Mouse (Mus musculus) kidney, postnatal 10 days (tissue): ENCODE data around the gene Zcchc3.

Source experiments
- DNase-seq: peaks from one replicate; pipeline ENCODE4 v3.0.0; 2021; ENCODE audit warnings: mixed read lengths

The Zcchc3 gene

DNA sequence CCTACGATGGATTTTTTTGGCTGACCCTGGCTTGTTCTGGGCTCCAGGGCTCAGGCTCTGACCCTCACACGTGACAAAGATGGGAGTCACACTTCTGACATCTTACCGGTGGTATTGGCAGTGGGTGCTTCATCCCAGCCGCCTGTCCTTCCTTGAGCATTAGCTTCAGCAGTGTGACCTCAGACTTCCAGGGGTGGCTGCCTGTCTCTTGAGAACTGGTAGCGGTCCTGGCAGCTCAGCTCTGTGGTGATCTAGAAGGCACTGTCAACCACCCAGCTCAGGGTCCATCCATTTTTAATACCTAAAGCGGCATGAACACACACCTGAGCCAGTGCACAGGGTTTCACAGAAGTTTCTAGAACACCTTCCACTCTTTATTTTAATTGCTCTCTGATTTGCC is 5.0 kb downstream of the Zcchc3 start:
- DNase-seq: peak; percentile 22

DNA sequence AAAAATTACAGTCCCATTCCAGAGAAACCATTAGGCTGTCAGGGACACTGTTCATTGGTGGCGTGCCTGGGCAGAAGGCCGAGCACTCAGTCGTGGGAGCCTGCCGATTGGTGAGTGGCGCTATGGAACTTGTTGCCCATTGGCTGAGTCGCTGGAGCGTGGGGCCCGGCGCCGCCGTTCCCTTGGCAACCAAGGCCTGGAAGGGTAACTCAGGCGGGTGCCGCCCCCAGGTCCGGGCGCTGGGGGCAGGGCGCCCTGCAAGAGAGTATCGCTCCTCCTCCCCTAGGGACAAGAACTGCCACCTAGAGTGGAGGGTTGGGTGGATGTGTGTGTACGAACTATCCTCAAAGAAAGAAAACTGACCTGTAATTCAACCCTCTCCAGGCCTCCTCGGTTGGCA is 8.7 kb downstream of the Zcchc3 start:
- peak; percentile 98 for DNase-seq

DNA sequence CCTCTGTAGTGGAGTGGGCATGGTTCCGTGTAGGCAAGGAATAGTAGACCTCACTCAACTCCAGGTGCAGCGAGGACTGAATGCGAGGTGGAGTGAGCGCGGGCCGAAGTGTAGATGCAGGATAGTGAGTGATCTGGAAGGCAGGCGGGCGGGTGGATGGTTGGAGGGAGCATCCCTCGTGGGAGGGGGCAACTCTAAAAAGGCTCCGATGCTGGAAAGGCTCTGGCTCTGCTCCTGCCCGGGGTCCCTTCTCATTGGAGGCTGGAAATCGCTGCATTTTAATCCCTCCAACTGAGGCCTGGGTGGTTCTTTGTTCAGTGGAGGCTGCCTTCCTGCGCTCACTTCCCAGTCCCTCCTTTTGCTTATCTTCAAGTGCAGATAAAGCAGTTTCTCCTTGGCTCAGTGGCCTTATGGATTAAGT is 15.7 kb downstream of the Zcchc3 start:
- DNase-seq: no peak

DNA sequence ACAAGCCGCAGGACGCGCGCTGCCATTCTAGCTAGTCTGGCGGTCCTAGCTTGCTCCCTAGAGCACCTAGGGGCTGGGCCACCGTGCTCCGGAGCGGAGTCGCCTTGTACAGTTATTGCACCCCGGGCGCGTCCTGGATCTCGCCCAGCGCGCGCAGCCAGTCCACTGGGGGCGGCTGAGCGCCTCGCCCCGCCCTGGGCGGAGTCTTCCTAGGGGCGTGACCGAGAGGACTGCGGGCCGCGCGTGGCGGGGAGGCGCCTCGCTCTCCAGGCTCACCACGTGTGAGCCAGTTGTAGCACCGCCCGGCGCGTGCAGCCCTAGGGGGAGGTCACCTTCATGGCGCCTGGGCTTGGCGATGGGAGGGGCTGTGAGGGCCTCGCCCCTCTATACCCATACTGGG is 16.1 kb downstream of the Zcchc3 start:
- DNase-seq: peak; percentile 97

DNA sequence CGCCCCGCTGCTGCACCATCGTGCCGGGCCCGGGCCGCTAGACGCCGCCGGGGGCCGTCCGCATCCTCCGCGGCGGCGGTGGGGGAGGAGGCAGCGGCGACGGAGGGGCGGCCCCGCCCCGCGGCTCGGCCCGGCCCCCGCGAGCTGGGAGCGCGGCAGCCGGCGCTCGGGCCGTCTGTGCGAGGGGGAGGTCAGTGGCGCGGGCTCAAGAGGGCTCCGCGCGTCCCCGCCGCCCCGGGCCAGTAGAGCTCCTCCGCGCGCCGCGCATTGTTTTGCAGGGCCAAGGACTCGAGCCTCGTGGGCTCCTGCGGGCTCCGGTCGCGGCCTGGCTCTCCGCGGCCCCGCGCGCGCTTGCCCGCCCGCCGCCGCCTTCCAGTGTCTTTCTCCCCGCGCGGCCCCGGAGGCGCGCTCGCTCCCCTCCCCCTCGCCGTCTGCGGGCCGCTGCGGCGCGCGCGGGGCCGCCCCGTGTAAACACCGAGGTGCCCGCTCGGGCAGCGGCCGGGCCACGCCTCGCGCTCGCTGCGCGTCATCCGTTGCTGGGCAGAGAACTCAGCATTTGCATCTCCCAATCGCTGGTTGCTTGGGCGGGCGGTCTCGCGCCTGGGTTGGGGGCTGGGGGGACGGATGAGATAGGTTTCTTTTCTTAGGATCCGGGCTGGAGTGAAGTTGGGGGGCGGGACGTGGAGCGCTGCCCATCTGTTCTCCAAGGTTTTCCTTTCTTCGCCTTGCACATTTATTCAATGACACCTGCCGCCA is 17.0 kb downstream of the Zcchc3 start, which contains the start of gene Sox12:
Gene Sox12, minus strand, starts transcription at position 384 of the 756 bp plus-strand sequence.
- DNase-seq: peak; percentile 100

DNA sequence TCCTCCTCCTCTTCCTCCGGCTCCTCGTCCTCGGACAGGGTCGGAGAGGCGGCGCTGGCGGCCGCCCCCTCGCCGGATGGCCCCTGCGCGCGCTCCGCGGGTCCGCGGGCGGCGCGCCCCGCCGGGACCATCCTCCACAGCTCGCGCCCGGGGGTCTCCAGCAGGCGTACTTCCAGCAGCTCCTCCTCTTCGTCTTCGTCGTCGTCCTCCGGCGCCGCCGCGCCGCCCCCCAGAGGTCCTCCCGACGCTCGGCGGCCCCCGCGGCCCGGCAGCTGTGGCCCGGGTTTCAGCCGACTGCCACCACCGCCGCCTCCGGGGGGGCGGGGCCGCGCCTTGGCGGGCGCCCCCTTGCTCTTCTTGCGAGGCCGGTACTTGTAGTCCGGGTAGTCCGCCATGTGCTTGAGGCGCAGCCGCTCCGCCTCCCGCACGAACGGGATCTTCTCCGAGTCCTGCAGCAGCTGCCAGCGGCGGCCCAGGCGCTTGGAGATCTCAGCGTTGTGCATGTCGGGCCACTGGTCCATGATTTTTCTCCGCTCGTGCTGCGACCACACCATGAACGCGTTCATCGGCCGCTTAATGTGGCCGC is 17.7 kb downstream of the Zcchc3 start:
- peak; percentile 92 for DNase-seq

DNA sequence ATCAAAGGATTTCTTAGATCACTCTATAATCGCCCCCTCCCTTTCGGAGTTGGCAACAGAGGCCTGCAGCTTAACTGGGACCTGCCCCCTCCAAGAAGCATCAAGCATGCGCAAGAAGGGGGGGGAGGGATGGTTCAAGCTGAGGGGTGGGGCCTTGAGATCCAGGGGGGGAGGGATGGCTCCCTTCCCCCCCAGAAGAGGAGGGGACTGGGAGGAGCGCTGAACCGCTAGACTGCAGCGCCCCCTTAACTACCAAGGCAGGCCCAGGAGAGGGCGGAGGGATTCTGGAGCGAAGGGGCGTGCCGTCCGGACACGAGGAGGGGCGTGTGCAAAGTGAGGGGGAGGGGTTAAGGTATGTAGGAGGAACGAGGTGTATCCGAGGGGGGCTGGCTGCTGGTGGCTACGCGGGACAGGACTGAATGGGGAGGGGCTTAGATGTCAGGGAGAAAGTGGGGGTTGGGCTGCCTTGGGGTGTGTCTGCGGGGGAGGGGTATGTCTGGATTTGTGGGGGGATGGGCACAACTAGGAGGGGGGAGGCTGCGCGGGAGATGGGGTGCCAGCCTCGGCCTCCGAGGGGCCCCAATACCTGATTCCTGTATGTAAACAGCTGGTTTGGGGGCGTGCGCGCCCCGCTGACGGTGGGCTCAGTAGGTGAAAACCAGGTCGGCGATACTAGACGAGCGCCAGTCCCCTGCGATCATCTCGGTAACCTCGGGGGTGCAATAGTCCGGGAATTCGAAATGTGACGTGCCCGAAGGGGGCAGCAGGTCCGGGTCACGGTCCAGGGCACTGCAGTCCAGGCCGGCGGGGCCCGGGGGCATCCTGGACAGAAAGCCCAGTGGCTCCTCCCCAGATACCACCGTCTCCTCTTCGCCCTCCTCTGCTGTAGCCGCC is 18.5 kb downstream of the Zcchc3 start:
- peak; percentile 95 for DNase-seq

DNA sequence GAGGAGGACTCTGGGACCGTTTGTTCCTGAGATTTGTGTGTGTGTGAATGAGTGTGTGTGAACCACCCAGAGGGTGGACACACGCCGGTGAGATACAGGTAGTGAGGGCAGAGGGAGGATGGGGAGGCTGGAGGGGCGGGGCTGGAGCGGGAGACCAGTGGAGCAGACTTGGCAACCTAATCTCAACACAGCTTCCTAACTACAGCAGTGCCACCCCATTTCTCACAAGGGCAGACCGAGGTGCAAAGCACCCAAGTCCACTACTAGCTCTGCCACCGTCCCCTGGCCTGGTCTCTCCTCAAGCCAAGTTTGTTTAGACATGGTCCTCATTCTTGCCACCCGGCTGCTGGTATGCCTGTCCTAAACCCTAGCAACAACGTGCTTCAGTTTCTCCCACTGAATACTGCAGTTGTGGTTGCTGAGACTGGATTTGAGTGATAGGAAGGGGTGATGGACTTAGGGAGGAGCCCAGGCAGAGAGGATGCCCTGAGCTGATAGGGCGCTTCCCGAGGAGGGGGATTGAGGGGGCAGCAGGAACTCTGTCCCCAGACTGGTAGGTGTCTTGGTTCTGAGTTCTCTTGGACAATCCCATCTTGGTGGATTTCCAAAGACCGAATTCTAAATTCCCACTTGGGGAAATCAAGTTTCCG is 19.4 kb downstream of the Zcchc3 start:
- DNase-seq: peak; percentile 47

DNA sequence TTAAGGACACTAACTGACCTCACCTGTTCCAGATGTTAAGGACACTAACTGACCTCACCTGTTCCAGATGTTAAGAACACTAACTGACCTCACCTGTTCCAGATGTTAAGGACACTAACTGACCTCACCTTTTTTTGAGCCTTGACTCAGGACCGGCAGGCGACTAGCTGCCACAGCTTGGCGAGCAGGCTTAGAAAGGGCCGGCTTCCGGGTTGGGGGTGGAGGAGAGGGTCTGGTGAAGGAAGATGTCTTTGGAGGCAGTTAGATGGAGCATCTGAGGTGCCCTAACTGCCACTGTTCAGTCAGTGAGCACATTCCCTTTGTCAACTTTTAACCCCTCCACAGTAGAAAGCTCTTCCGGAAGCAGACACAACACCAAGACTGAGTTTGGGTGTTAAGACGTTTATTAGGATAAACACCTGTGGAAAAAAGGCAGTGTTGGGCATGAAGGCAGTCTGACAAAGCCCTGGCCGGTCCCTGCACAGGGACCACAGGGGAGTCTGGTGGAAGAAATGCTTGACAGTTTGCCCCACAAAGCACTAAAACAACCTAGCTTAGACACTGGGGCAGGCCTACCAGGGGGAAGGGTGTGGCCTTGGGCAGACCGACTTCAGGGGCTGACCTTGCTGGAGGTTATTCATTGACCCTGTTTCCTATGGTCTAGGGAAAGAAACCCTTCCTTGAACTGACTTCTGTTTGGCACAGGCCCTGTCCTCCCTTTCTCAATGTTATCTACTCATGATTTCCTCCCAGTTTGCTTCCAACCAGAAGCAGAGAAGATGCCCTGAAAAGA is 21.4 kb downstream of the Zcchc3 start:
- peak; percentile 27 for DNase-seq

DNA sequence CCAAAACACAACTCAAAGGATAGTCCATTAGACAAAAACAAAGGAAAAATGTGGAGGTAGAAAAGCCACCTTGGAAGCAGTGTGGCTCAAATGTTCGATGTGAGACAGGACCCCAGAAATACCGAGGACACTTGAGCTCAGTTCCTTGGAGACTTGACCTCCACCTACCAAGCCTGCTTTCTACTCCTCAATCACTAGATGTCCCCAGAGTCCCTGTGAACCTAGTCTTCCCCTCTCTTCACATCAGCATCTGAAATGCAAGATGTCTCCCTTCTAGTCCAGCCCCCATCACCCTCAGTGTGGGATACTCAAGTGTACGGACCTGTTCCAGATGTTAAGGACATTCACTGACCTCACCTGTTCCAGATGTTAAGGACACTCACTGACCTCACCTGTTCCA is 22.0 kb downstream of the Zcchc3 start:
- DNase-seq: peak; percentile 59

DNA sequence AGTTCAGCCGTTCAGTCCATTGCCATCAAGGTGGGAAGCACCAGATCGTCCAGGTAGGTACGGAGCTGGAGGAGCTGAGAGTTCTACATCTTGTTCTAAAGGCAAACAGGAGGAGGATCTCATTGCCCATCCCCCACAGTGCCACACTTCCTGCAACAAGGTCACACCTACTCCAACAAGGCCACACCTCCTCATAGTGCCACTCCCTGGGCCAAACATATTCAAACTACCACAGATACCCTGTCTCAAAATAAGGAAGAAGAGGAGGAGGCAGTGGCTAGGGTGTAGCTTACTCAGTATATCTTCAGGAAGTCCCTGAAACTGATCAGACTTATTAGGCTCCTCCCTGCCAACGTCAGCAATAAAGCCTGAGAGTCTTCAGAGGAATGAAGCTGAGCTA is 30.6 kb downstream of the Zcchc3 start:
- no peak for DNase-seq

DNA sequence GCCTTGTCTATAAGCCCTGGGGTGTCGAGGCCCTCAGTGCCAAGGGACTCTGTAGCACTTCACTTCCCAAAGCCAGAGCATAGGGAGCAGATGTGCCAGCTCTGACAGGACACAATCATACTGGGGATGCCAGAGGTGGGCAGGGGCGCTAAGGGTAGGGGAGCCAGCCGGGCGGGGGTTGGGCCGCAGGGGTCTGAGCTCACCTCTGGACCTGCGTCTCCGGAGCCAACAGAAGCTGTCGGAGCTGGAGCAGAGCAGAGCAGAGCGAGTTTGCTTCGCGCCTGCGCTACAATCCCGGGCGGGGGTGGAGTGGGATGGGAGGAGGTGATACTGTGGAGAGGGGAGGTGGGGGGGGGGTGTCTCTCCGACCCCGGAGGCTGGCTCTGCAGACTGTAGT is 38.5 kb downstream of the Zcchc3 start, which contains the start of gene Nrsn2:
Gene Nrsn2, minus strand, starts transcription at position 294 of the 397 bp plus-strand sequence.
- DNase-seq: no peak

DNA sequence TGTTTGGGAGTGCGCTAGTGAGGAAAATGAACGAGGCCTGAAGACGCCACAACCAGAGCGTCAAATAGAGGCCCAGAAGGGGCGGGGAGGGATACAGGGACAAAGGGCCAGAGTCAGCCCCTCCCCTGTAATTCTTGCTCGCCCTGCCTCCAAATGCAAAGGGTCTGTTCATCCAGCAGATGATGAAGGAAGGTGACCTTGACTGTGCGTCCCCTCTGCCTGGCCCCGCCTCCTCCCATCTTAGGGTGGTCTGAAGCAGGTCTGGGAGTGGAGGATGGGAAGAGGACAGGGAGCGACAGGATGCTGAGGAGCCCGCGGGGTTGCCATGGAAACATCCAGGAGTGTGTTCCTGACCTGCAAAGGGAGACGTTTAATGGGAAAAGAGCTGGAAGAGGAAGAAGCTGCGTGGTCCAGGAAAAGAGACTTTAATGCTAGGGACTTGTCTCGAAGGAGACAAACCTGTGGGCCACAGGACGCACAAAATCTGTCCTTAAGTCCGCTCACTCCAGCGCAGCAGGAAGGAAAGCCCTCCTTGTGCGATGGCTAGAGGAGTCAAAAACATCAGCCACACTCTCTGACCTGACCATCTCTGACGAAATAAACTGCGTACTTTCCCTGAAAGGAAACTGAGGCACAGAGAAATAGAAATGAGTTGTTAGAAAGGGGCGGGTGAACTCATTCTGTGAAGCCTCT is 39.0 kb downstream of the Zcchc3 start:
- no peak for DNase-seq

DNA sequence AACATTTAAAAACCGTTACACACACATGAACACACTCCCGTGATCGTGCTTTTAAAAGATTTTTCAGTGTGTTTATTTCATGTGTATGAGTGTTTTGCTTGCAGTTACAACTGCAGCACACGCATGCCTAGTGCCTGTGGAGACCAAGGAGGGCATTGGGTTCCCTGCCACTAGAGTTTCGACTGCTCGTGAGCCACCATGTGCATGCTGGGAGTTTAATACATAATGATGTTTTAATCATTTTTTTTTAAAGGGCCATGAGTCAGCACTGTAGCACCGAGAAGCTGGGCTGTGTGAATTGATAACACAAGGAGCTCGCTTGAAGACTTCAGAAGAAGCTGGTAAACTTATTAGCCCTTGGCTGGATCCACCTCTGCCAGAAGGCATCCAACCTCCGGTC is 41.3 kb downstream of the Zcchc3 start:
- no peak for DNase-seq

DNA sequence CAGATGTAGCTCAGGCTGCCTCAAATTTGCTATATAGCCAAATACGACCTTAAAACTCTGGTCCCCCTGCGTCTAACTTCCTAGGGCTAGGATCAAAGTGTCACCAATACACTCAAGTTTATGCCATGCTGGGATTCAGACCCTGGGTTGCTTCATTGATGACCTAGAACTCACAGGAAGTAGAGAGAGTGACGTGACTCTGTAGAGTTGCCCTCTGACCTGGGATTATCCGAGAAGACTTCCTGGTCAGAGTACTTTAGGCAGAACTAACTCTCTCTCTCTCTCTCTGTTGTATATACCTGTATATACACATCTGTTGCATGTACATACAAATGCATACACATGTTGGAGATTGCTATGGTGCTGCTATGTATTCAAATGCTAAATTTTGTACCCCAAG is 42.2 kb downstream of the Zcchc3 start:
- DNase-seq: no peak

DNA sequence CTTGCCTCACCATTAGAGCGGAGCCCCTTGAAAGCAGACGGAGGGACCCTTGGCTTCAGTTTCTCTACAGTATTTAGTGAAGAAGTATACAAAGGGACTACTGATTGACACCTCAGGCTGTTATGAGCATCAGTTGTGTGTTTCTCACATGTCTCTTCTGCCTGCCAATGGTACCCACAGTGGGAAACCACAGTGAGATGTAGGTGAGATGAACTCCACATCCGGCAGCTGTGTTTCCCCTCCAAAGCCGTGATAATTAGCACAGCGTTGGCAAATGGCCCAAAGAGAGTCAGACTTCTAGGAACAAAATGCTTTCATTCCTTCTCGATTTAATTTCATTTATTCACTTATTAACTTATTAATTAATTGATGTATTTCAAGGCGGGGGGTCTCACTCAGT is 42.7 kb downstream of the Zcchc3 start:
- no peak for DNase-seq

DNA sequence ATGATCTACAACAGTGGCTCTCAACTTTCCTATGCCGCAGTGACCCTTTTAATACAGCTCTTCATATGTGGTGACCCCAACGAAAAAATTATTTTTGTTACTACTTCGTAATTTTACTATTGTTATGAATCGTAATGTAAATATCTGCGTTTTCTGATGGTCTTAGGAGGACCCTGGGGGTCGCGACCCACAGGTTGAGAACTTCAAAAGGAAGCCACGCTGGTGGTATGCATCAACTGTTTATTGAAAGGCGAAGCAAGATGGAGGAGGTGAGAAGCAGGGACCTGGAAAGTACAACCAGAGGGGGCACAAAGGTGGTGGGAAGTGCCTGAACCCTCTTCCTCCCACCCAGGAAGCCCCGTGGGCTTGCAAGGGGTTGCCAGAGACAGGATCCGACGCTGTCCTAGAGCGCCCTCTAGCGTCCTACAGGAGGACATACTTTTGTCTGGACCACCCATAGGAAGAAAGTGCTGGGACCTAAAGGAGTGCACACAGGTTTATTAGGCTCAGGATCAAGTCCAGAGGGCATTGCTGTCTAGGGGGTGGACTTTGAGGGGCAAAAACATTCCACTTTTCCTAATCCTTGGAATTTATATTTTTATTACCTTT is 46.2 kb downstream of the Zcchc3 start:
- peak; percentile 73 for DNase-seq

DNA sequence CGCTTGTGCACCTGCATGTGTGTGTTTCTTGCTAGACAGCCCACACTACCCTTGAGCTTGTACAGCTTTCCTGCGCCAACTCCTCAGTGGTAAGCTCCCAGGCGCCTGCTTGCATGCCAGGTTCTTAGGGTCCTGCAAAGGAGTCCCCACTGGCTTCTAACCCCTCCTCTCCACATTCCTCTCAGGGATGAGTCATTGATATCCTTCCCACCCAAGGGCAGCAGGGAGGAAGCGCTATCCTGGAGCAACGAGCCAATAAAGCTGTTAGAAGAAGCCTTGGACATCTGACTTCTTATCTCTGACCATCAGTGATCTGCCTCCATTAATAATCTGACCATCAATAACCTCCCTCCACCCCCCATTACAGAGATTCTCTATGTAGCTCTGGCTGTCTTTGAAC is 46.9 kb downstream of the Zcchc3 start:
- no peak for DNase-seq

DNA sequence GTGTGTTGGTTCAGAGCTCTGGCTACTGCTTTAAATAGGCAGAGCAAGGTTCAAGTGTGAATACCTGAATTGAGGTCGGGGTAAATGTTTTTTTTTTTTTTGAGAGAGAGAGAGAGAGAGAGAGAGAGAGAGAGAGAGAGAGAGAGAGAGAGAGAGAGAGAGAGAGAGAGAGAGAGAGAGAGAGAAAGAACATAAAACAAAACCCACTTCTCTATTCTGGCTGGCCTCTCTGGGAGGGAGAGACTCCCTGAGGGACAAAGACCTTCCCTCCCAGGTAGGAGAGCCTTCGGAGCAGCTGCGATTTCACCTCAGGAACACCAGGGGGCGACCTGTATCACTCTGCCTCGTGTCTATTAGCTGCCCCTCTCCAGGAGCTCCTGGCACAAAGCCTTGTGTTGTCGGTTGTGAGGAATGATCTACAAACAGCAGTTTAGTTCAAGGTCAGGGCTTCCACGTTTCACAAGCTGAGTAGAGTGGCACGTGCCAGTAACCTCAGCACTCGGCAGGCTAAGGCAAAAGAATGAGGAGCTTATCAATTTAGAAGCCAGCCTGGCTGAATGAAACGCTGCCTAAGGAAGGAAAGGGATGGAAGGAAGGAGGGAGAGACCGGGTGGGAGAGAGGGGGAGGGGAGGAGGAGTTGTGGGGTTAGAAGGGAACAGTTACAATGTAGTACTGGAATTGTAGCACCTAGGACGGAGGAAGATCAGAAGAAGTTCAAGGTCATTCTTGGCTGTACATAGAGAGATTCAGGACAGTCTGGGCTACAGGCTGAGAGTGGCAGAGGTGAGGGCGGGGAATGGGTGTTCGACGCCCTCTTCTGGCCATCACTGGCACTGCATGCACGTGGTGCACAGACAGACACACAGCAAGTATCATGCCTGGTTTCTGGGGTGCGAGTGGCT is 51.3 kb downstream of the Zcchc3 start:
- DNase-seq: peak; percentile 88
